Comparison of ENCODE assay signal across 19 mouse cellular contexts in the genomic region with DNA sequence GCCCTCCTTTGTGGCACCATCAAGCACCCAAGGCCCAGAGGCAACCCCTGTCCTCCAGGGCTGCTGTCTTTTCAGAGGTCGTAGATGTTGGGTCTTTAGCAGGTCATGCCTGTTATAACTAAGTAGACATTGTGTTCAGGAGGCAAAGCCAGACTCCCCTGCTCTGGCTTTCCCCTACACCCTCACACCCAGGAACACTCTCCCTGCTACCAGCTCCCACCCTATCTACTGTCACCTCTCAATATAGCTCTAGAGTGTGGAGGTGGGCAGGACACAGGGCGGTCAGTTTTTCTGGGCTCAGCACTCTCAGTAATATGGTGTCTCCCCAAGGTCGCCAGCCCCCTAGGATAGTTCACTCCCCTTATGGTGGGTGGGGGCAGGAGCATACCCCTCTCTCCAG. TPM values are rescaled to one million over a fixed set of nuclear protein-coding genes. Genes with fewer than 3 reads are reported as not detected.
"Had no signal": no experiment of that assay in that cellular context is flagged by ENCODE, and none has a peak within 500 bp of the region (broad histone marks: within the 10 kb centered on the region; RNA-seq: fewer than 3 reads in every experiment).

No protein-coding gene starts in this region.

- H3K4me3 ChIP-seq: limb, embryonic 12.5 days; liver, embryonic 13.5 days; lung, embryonic 15.5 days; myocyte; neural tube, embryonic 15.5 days had no signal

- H3K4me2 ChIP-seq: limb, embryonic 12.5 days; liver, embryonic 13.5 days; lung, embryonic 15.5 days; neural tube, embryonic 15.5 days had no signal

- H3K4me1 ChIP-seq: liver, embryonic 13.5 days; lung, embryonic 15.5 days; neural tube, embryonic 15.5 days had no signal

- H3K9me3 ChIP-seq: limb, embryonic 12.5 days; liver, embryonic 13.5 days; lung, embryonic 15.5 days; neural tube, embryonic 15.5 days had no signal

- ATAC-seq: liver, postnatal 0 days had no signal

- DNase-seq: kidney, postnatal 36 days; layer of hippocampus, adult 9-11 months; liver; liver, embryonic 13.5 days; liver, postnatal 0 days; midbrain, embryonic 14.5 days; right cerebral cortex, adult 18-20 months; right cerebral cortex, postnatal 25 days; thymus, adult 18-20 months; thymus, postnatal 14 days had no signal

- H3K27ac ChIP-seq: kidney, postnatal 0 days; limb, embryonic 12.5 days; liver, embryonic 13.5 days; lung, embryonic 15.5 days; neural tube, embryonic 15.5 days had no signal

- H3K27me3 ChIP-seq: lung, embryonic 15.5 days; neural tube, embryonic 15.5 days had no signal

- H3K9ac ChIP-seq: limb, embryonic 12.5 days; liver, embryonic 13.5 days; liver, postnatal 0 days; lung, embryonic 15.5 days; neural tube, embryonic 15.5 days had no signal

- H3K36me3 ChIP-seq: limb, embryonic 12.5 days; liver, embryonic 13.5 days; lung, embryonic 15.5 days; neural tube, embryonic 15.5 days had no signal

RNA-seq across cellular contexts. Expression of a gene that starts 8.9 kb away (rescaled TPM):
- total RNA-seq: layer of hippocampus, adult 18-20 months; left cerebral cortex, postnatal 36 days had no signal
- polyA plus RNA-seq: kidney, postnatal 0 days; limb, embryonic 12.5 days; liver, embryonic 13.5 days; liver, postnatal 0 days; lung, embryonic 15.5 days; midbrain, embryonic 14.5 days; myocyte; neural tube, embryonic 11.5 days; neural tube, embryonic 15.5 days; stomach, embryonic 14.5 days had no signal

RNA-seq across cellular contexts. Expression of a gene that starts 31.8 kb away (rescaled TPM):
- polyA plus RNA-seq: liver, postnatal 0 days; myocyte had no signal

RNA-seq across cellular contexts. Expression of a gene that starts 35.4 kb away (rescaled TPM):
- total RNA-seq: layer of hippocampus, adult 18-20 months; left cerebral cortex, postnatal 36 days had no signal
- polyA plus RNA-seq: limb, embryonic 12.5 days; liver, embryonic 13.5 days; liver, postnatal 0 days; midbrain, embryonic 14.5 days; neural tube, embryonic 11.5 days; stomach, embryonic 14.5 days had no signal
